Mouse (Mus musculus) forebrain, embryonic 16.5 days (tissue): Measurements from ENCODE around the gene Elf2. TPM values are rescaled to one million over a fixed set of nuclear protein-coding genes. Genes with fewer than 3 reads are reported as not detected.
"Not testable (repeated sequence)": the region's sequence is repeated elsewhere in the genome, so short reads cannot be mapped to it uniquely, and the experiment has no call there.

Experiments used
- ATAC-seq: fragments of 200-750 bp; cut with Nextera tagmentation; 2 replicates; pipeline ENCODE4 v1.8.0; 2017; ENCODE audit warnings: mild to moderate bottlenecking, moderate library complexity
- H3K27ac ChIP-seq: fragments of 300-500 bp; sonication (generic); 2 replicates; pipeline ENCODE4 v1.5.1; 2014; ENCODE audit warnings: low read length, control low read depth
- H3K27me3 ChIP-seq: fragments of 300-500 bp; sonication (generic); replicated peaks from 2 replicates; pipeline ENCODE4 v1.6.1; 2014; ENCODE audit warnings: low read length; ENCODE audit not compliant: control insufficient read depth, insufficient read depth
- H3K36me3 ChIP-seq: fragments of 300-500 bp; sonication (generic); 2 replicates; pipeline ENCODE4 v1.6.1; 2014; ENCODE audit not compliant: control insufficient read depth, insufficient read depth
- H3K4me1 ChIP-seq: fragments of 300-500 bp; sonication (generic); replicated peaks from 2 replicates; pipeline ENCODE4 v1.6.1; 2014; ENCODE audit warnings: low read length; ENCODE audit not compliant: control insufficient read depth, insufficient read depth
- H3K4me2 ChIP-seq: fragments of 300-500 bp; sonication (generic); 2 replicates; pipeline ENCODE4 v1.6.1; 2014; ENCODE audit warnings: mild to moderate bottlenecking, low read length, control low read depth
- H3K4me3 ChIP-seq: fragments of 300-500 bp; sonication (generic); replicated peaks from 2 replicates; pipeline ENCODE4 v1.5.1; 2014; ENCODE audit warnings: mild to moderate bottlenecking, low read length, control low read depth
- H3K9ac ChIP-seq: fragments of 300-500 bp; sonication (generic); replicated peaks from 2 replicates; pipeline ENCODE4 v1.6.1; 2014; ENCODE audit warnings: low read depth, low read length, control low read depth
- H3K9me3 ChIP-seq: fragments of 300-500 bp; sonication (generic); 2 replicates; pipeline ENCODE4 v1.6.1; 2016; ENCODE audit warnings: low read length; ENCODE audit not compliant: control insufficient read depth
- WGBS: fragments of 180-500 bp; shearing (Covaris S2); extraction: QIAGEN DNeasy Blood & Tissue Kit; methylation state at CpG from one replicate; pipeline ENCODE4 v1.1.7; 2014; 5-methylcytosine and 5-hydroxymethylcytosine counted together
- polyA plus RNA-seq: library from polyadenylated mRNA; unstranded; fragments of >200 nt; fragmentation: Nextera tagmentation; extraction: Ambion mirVana; gene quantifications from 2 replicates; pipeline ENCODE4 v1.2.1, GENCODE M21; 2015

The Elf2 gene
- polyA plus RNA-seq, 1 experiment from 2014 or later: 46.2 TPM

DNA sequence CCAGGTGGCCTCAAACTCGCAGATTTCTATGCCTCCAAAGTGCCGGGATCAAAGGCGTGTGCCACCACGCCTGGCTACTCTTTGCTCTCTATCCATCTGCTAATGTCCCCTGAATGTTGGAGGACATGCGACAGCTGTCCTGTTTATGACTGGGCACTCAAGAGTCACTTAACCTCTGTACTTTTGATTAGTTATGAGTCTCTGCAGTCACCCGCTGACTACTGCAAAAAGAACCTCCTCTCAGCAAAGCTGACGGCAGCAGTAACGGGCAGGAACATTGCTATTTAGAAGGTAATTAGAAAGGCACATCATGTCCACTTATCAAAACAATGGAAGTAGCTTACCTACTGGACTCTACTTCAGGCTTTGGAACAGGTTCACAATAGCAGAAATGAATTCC, 118.6 kb downstream of the Elf2 start:
- H3K27ac ChIP-seq: no peak overlapping the region
- H3K4me3 ChIP-seq: no peak overlapping the region
- no peak for ATAC-seq
- no peak overlapping the region for H3K4me2 ChIP-seq
- no peak overlapping the region for H3K9ac ChIP-seq
- WGBS: 75% methylated on average over 8 of the region's 8 CpGs
- no peaks in the 10 kb centered on the region for H3K9me3 ChIP-seq
- H3K36me3 ChIP-seq: no peaks in the 10 kb centered on the region
- H3K27me3 ChIP-seq: no peaks in the 10 kb centered on the region
- H3K4me1 ChIP-seq: peaks cover 15% of the 10 kb centered on the region

DNA sequence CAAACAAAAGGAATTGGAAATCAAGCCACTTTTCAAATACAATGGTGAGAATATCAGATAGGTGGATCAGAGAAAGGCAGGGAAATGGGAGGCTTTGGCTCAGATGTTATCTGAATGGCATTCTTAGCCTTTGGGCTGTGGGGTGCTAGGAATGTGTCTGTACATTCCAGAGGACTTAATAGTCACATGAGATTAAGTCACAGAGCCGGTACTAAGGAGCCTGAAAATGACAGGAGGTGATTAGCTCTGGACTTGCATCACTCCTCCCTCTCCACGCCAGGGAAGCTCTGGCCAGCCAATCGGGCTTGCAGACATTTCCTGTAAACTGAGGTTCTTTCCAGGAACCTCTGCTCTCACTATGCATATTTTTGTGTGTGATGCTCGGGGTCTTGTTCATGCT, 119.6 kb downstream of the Elf2 start:
- Histone ChIP-seq H3K9ac (no peak overlapping the region), H3K9me3 (no peaks in the 10 kb centered on the region)
- no peak for ATAC-seq

DNA sequence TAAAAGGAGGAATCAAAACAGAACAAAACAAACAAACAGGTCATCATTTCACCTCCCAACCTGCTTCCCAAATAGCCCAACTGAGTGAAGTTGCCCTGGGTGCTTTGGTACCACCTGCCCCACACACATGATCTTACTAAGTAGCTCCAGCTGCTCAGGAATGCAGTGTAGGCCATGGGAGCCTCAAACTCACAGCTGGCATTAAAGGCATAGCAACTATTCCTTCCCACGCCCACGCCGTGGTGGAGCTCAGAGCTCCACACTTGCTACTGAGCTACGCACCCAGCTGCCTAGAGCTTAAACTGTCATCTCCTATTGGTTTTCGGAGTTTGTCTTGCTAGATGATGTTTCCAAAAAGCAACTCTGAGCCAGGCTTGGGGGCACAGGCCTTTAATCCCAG, 121.2 kb downstream of the Elf2 start:
- WGBS: 90% methylated on average over 5 of the region's 5 CpGs
- no peaks in the 10 kb centered on the region for H3K27me3 ChIP-seq
- no peak for ATAC-seq
- no peaks in the 10 kb centered on the region for H3K36me3 ChIP-seq
- H3K4me1 ChIP-seq: peaks cover 7% of the 10 kb centered on the region; the same call in 1 of the 2 replicates
- H3K4me3 ChIP-seq: no peak overlapping the region
- H3K4me2 ChIP-seq: no peak overlapping the region
- H3K27ac ChIP-seq: no peak overlapping the region
- H3K9me3 ChIP-seq: no peaks in the 10 kb centered on the region
- no peak overlapping the region for H3K9ac ChIP-seq

More for the DNA sequence above, 119.6 kb downstream of the Elf2 start:
- no peak overlapping the region for H3K27ac ChIP-seq
- 45% methylated on average over 4 of the region's 4 CpGs for WGBS
- H3K4me1 ChIP-seq: peaks cover 7% of the 10 kb centered on the region
- no peak overlapping the region for H3K4me3 ChIP-seq
- H3K27me3 ChIP-seq: no peaks in the 10 kb centered on the region
- no peak overlapping the region for H3K4me2 ChIP-seq
- no peaks in the 10 kb centered on the region for H3K36me3 ChIP-seq

DNA sequence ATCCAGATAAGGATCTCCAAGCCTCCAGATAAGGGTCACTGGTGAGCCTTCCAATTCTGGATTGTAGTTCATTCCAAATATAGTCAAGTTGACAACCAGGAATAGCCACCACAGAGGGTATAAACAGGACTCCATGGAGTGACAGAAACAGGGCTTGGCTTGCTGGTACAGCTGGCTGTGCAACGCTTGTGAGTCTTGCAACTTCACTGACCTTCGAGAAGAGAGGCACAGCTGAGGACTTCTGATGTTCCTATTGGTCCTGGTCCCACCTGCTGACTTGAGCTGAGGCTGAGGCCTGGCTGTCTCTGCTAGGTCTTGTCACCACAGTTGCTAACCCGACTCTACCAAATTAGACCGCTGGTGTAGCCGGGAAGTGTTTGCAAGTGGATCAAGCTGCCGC, 122.1 kb downstream of the Elf2 start:
- H3K27me3 ChIP-seq, H3K9ac ChIP-seq, H3K9me3 ChIP-seq, H3K4me1 ChIP-seq, H3K36me3 ChIP-seq, H3K4me3 ChIP-seq, ATAC-seq, H3K4me2 ChIP-seq, H3K27ac ChIP-seq: not testable (repeated sequence)
- 90% methylated on average over 6 of the region's 6 CpGs for WGBS

DNA sequence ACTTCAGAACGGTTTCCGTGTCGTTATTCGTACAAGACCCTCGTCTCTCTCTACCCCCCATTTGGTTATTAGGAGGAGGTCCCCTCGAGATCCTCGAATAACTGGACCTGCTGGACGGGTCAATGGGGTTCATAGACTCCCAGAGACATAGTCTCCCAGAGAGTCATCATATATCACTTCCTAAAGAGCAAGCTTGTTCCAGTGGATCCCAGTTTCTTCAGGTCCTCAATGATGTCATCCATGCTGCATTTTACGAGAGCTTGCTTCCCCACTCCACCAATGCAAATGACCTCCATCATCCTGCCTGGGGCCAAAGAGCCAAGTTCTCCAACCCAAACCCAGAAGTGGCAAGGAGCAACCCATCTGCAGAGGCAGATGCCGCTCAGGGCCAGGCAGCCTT, 124.1 kb downstream of the Elf2 start:
- not testable (repeated sequence) for H3K27me3 ChIP-seq, H3K9me3 ChIP-seq, H3K4me1 ChIP-seq, H3K36me3 ChIP-seq, ATAC-seq, H3K4me3 ChIP-seq, H3K27ac ChIP-seq, H3K4me2 ChIP-seq, H3K9ac ChIP-seq
- WGBS: 78% methylated on average over 5 of the region's 10 CpGs

DNA sequence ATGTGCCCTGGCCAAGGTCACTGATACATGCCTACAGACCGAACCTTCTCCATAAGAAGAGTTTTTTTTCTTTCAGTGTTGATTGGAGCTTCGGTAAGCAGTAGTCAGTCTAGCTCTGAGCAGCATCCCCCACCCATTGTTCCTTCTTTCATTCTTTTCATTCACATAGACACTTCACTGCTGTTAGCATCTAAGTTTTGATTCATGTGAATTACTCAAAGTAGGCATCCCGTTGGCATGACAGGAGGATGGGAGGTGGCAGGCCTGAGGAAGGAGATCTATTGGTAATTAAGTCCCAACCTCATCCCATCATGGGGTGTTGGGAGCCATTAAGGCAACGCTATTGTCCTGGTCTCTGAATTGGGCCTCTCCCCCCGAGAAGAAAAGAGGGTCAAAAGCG, 124.8 kb downstream of the Elf2 start:
- 86% methylated on average over 5 of the region's 6 CpGs for WGBS
- Histone ChIP-seq H3K9ac (no peak overlapping the region), H3K4me1 (no peaks in the 10 kb centered on the region), H3K4me3 (no peak overlapping the region), H3K9me3 (no peaks in the 10 kb centered on the region), H3K4me2 (no peak overlapping the region), H3K27me3 (no peaks in the 10 kb centered on the region), H3K27ac (no peak overlapping the region), H3K36me3 (no peaks in the 10 kb centered on the region)
- ATAC-seq: no peak

DNA sequence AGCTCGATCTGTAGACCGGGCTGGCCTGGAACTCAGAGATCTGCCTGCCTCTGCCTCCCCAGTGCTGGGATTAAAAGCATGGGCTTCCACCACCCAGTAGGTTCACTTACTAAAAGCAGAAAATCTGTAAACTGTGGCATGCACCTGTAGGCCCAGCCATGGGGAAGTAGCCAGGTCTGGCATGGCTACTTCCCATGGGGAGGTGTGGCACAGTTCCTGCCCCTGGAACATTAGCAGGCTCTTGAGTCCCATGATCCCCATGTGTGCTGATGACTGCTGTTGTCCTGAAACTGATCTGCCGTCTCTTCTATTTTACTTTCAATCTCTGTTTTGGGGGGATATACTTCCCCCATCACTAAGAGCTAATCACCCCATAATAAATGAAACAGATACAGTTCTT, 127.4 kb downstream of the Elf2 start:
- no peak for ATAC-seq
- Histone ChIP-seq H3K27ac (no peak overlapping the region), H3K4me2 (no peak overlapping the region), H3K9me3 (no peaks in the 10 kb centered on the region), H3K4me3 (no peak overlapping the region), H3K9ac (no peak overlapping the region), H3K4me1 (no peaks in the 10 kb centered on the region), H3K27me3 (no peaks in the 10 kb centered on the region), H3K36me3 (no peaks in the 10 kb centered on the region)
- WGBS: 95% methylated on average over 3 of the region's 3 CpGs

DNA sequence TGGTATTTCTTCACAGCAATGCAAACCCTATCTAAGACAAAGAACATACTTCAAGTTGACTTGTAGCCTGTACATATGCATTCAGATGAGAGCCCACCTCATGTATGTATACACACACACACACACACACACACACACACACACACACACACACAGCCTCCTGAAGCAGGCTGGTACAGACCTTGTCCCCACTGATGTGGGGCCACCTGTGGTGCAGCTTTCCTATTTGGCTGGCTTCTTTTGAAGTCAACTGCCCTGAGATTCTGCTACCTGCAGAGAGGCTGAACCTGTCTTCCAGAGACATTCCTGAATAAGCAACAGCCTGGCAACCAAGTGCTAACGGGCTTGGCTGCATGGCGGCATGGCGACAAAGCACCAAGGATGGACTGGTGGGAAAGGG, 130.0 kb downstream of the Elf2 start:
- 81% methylated on average over 3 of the region's 3 CpGs for WGBS
- no peaks in the 10 kb centered on the region for H3K36me3 ChIP-seq
- H3K27me3 ChIP-seq: no peaks in the 10 kb centered on the region
- H3K9ac ChIP-seq: no peak overlapping the region
- no peaks in the 10 kb centered on the region for H3K4me1 ChIP-seq
- H3K4me3 ChIP-seq: no peak overlapping the region
- ATAC-seq: no peak
- H3K9me3 ChIP-seq: no peaks in the 10 kb centered on the region
- no peak overlapping the region for H3K27ac ChIP-seq
- H3K4me2 ChIP-seq: no peak overlapping the region

DNA sequence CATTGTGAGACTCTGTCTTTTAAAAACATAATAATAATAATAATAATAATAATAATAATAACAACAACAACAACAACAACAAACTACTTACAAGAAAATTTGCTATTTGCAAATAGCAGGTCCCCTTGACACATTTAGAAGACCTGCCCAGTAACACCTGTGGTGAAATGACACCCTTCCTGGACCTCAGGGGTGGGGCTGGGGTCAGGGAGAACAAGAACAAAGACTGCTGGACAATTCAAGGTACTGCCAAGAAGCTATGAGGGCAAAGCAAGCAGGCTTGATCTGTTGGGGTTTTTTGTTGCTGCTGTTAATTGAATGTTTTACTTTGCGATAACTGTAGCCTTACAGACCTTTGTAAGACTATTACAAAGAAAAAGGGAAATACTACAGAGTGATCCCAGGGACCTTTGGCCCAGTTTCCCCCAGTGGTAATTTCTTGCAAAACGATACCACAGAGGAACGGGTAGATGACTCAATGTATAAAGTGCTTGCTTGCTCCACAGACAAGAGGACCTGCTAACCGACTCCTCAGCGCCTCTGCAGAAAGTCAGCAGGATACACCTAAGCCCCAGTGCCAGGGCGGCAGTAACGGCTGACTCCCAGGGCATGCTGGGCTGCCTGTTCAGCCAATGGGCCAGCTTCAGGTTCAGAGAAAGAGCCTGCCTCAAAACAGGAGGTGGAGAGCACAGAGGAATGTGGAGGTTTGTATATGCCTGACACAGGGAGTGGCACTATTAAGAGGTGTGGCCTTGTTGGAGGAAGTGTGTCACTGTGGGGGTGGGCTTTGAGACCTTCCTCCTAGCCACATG, 130.8 kb downstream of the Elf2 start:
- H3K36me3 ChIP-seq: no peaks in the 10 kb centered on the region
- ATAC-seq: no peak
- no peak overlapping the region for H3K9ac ChIP-seq

DNA sequence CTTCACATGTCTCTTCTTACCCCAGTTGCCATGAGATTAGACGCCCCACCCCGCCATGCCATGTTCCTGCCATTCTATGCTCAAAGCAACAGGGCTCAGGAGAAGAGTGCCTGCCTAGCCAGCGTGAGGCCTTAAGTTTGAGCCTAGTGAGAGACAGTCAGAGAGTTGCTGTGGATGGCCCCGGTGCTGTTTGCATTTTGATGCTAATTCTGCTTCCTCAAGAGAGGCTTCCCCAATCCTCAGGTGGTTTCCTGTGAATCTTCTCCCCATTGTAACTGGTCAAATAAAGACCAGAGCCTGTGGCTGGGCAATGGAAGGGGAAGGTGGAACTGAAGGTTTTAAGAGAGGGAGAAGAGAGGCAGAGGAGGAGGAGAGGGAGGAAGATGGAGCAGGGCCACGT, 131.8 kb downstream of the Elf2 start:
- no peak for ATAC-seq
- Histone ChIP-seq H3K4me3 (no peak overlapping the region), H3K27ac (no peak overlapping the region), H3K4me1 (no peaks in the 10 kb centered on the region), H3K4me2 (no peak overlapping the region), H3K36me3 (no peaks in the 10 kb centered on the region), H3K9ac (no peak overlapping the region), H3K9me3 (no peaks in the 10 kb centered on the region; the same call in 1 of the 2 replicates), H3K27me3 (no peaks in the 10 kb centered on the region)
- WGBS: 49% methylated on average over 5 of the region's 5 CpGs

More for the DNA sequence above, 130.8 kb downstream of the Elf2 start:
- 87% methylated on average over 7 of the region's 7 CpGs for WGBS
- no peak overlapping the region for H3K27ac ChIP-seq
- H3K4me3 ChIP-seq: no peak overlapping the region
- no peaks in the 10 kb centered on the region for H3K9me3 ChIP-seq
- H3K27me3 ChIP-seq: no peaks in the 10 kb centered on the region
- no peaks in the 10 kb centered on the region for H3K4me1 ChIP-seq
- H3K4me2 ChIP-seq: no peak overlapping the region
